Mouse (Mus musculus) fibroblast of lung, adult 2 months (primary cell): ENCODE results near the gene Fam71f1.
"Not testable (repeated sequence)": the region's sequence is repeated elsewhere in the genome, so short reads cannot be mapped to it uniquely, and the experiment has no call there.

ENCODE experiments used
- DNase-seq: peaks from one replicate; pipeline ENCODE4 v3.0.0-alpha.2; 2011; ENCODE audit warnings: low read depth

Fam71f1 gene

DNA sequence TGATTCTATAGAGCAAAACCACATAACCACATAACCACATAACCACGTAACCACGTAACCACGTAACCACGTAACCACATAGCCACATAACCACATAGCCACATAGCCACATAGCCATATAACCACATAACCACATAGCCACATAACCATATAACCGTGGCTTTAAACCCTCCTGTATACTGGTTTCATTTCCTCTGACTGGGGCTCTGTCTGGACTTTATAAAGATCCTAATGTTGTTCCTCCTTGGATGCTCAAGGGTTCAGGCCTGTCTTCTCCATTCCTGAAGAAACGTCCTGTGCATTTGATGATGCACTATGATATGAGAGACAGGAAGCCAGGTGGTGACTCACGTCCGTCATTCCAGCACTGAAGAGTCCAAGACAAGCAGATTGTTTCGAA lies 8.0 kb downstream of the Fam71f1 start:
- DNase-seq = no peak

DNA sequence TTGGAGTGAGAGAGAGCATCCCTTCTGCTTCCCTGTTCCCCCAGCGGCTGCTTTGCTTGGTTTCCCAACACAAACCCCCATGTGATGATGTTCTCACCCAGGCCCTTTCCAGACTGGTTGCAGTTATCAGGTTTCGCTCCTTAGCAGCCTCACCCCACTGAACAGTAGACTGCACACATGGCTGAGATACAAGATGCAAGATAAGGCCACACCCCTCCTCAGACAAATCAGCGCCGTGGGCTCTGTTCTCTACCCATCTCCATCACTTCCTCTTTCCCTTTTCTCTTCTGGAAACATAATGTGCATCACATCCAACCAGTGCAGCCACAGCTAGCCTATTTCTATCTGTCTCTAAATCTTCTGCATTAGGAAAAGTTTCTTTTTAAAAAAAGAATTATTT lies 10.6 kb downstream of the Fam71f1 start:
- DNase-seq = no peak

DNA sequence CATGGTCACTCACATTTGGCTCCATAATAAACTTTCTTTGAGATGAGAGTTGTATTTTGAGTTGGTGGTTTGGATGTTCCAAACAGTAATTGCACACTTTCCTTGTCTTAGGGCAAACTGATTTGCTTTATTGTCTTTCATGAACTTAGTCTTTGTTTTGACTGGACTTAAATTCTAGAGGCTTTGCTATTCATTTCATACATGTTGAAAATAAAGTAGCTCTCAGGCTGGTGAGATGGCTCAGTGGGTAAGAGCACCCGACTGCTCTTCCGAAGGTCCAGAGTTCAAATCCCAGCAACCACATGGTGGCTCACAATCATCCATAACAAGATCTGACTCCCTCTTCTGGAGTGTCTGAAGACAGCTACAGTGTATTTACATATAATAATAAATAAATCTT lies 27.6 kb downstream of the Fam71f1 start:
- not testable (repeated sequence) for DNase-seq

DNA sequence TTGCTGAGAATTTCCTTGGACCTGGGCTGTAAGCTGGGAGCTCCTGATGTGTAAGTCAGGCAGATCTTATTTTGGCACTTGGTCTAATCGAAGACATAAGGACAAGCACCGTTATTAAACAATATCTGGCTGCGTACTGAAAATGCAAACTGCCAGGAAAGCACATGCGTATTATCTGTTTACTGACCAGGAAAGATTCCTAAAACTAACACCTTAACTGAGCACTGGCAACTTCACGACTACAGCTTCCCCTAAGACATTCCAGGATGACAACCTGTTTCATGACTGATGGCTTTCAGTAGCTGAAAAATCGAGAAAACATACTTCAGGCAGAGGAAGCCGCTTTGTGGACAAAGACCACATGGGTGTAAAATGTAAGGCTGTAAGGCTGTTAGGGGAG lies 28.2 kb downstream of the Fam71f1 start:
- no peak for DNase-seq

DNA sequence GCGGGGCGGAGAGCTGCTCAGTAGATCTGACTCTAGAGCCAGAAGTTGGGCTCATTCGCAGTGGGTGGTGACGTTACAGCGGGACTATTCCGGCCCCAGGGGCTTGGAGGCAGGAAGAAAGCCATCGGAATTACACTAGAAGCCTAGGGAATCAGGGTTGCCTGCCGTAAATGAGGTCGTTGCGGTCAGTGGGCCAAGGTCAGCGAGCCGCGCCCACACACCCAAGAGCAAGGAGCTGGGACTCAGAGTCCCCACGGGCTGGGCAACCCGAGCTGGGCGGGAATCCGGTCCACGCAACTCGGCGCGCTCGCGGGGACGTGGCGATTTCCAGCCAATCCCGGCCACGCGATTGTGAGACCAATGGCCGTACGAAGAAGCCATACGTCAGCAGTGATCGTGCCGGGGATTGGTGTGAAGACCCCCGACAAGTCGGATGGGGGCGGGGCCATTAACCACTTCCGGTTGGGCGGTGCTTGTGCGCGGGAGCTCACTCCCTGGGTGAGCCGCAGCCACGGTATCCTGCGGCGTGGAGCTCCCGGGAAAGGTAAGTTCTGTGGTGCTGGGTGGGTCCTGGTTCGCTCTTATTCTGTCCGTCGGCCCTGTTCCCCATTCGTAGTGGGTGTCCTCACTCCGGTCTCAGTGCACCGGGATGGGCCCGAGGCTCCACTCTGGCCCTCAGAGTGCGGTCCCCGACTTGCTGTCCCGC lies 28.9 kb downstream of the Fam71f1 start, which contains the start of gene Calu:
Gene Calu (plus strand): TSS at position 405 of the 706 bp plus-strand sequence.
- peak; percentile 96 for DNase-seq

DNA sequence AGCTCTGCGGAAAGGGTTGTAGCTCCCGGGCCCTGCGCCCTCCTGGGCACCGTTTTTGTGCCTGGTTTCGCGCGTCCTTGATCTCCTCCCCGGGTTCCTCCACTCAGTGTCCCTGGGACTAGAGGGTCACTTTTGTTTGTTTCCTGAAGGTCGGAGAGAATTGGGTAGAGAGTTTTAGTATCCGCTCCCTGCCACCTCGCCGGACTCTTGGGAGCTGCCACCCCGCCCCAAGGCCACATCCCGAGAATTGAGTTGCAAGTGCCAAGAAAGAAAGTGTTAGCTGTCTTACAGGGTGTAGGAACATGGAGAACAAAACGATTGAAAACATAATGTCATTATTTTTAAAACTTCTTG lies 29.4 kb downstream of the Fam71f1 start:
- DNase-seq = no peak

DNA sequence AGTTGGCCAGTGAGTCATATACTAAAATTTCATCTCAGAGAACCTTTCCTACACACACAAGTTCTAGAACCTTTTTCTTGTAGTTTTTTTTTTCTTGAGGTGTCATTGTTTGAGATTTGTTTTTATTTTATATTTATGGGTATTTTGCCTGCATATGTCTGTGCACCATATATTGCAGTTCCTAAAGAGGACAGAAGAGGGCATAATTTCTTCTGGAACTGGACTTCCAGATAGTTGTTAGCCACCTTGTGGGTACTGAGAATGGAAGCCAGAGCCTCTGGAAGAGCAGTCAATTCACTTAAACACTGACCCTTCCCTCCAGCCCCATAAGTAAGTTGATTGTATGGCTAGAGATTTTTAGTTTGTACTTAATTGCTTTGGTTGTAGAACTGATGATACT lies 32.7 kb downstream of the Fam71f1 start:
- no peak for DNase-seq

DNA sequence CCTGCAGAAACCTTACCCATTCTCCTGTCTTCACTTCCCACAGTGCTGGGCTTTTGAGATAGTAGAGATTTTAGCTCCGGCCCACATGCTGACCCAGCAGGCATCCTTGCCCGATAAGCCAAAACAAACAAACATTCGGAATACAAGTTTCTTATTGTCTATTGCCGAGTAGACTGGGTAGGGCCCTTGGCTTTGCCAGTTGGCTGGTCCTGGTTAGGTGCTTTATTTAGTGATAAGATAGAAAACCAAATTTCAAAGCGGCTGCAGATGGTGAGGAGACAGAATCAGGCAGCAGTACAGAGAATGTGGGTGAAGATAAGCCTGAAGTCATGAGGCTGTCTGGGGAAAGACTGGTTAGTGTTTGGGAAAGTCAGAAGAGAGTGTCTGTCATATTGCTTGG lies 33.9 kb downstream of the Fam71f1 start:
- DNase-seq = no peak

DNA sequence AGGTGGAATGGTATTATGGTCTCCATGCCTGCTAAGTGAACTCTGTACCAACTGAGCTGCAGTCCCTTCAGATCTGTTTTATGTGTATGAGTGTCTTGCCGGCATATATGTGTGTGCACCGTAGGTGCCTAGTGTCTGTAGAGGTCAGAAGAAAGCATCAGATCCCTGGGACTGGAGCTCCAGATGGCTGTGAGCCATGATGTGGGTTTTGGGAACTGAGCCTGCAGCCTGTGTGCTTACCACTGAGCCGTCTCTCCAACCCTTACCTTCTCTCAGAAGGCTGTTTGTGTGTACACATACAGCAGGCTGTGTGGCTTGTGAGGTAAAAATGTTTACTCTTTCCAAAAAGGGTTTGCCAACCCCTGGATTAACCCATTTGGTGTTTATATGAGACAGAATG lies 40.4 kb downstream of the Fam71f1 start:
- DNase-seq = no peak

DNA sequence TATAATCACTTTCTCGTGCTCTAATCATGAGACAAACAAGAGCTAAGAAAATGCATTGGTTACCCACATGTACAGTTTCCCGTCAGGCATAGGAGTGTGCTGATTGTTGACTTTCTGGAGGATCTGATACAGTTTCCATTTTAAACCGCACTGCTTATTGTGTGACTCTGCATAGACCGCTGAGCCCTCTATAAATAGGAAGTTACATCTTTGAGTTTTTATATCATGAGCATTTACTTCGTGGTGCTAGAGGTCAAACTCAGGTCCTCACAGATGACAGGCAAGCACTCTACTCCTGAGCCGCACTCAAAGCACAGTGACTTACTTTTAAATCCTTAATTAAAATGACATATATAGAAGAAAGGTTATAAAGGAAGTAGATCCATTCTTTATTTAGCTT lies 41.3 kb downstream of the Fam71f1 start:
- no peak for DNase-seq

DNA sequence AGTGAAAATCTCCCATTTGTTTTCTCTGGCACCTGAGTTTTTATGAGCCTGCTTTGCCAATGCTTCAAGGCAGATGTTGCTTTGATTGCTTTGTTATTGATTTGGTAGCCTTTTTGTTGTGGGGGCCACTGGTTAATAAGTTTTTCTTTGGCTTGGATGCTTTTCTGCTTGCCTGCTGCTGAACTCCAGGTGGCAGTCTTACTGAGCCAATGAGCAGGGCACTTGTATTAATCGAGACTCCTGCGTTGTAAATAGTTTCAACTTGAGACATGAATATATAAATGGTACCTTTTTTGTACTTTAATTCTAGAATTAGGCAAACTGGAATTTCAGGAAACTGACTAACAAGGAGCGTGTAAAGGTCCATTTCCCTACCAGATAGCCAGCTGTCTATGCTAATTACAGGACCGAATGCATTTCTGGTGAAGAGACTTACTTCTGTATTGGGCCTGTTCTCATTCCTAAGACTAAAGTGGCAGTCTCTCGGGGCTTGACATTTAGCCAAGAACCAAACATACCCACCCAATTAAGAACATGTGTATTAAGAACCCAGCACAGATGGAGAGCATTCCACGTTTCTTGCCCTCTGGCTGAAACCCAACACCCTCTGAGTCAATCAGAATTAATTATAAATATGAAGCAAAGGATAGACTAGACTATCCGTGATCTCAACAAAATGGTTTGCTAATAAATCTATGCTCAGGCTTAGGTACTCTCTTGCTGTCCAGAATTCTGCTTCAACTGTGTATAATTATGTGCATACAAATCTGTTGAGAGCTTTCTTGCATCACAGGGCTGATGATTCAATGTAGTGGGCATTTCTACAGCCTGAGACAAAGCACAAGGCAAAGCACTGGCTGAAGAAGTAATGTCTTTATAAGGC lies 43.5 kb downstream of the Fam71f1 start:
- DNase-seq = peak; percentile 97

DNA sequence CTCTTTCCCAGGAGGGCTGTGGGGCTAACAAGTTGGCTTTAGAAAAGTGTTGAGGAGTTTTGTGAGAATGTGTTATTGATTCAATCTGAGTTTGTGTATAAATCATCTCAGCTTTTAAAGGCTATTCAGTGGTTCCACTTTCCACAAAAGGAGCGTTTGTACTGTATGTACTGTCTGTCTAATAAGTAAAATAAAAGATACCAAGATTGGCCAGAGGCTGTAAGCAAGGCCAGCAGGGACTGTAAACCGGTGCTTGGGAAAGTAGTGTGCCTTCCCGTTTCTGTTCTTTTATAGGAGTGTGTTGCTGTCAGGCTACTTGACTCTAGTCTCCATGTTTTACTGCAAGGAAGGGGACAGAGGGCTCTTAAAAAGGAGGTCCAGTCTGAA lies 44.2 kb downstream of the Fam71f1 start:
- no peak for DNase-seq

DNA sequence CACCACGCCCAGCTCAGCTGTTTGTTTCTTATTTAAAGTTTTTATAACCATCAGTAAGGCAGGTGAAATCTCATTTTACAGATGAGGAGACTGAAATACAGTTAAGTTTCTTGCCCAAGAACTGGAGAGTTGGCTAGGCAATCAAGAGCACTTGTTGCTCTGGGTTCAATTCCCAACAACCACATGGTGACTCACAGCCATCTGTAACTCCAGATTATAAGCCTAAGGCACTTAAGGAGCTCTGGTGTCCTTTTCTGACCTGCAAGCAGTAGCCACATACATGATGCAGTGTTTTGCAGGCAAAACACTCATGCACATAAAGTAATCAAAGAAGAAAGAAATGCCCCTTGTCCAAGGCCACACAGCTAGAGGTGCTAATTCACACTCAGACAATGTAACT lies 46.3 kb downstream of the Fam71f1 start:
- DNase-seq = no peak

DNA sequence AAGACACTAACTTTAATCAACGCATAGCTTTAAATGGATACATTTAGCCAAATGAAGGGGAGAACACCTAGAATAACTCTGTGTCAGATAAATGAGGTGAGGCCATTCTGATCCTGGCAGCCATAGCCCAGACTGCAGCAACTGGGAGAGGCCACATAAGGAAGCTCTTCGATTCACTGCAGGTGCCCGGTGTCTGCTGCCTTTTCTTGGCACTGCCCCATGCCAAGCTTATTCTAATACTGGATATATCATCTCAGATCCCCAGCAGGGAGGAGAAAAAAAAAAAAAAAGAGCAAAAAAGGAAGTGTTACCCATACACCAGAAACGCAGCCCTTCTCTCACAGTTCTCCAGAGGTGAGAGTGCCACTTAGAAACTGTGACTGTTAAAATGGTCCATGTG lies 58.4 kb downstream of the Fam71f1 start:
- no peak for DNase-seq

DNA sequence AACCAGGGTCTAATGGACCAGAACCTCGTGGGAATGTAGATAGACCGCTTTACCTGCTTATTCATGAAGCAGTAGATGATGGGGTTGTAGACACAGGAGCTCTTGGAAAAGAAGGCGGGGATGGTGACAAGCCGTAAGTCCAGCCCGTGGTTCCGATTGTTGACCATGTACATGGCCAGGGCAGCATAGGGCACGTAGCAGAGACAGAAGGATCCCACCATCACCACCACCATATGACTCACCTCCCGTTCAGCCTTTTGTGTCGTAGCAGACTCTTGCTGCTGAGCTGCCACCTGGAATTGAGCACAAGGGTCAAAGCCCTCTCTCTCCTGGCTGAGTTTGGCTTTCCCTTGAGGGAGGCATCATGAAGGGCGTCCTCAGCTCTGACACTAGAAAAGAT lies 59.7 kb downstream of the Fam71f1 start:
- DNase-seq = no peak

DNA sequence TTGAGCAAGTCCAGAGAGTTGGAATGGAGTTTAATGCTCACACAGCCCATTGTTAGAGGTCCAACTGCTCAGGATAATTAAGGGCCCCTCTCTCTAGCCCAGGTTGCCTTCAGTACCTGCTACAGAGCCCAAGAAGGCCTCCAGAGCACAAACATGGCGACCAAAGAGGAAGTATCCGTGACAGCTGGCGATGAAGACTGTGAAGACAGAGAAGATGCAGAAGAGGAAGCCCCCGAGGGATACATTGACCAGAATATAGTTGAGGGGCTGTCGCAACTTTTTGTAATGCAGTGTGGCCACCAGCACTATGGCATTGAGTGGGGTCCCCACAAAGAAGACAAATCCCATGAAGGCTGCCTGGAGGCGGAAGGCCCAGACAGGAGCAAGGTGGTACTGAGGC lies 61.0 kb downstream of the Fam71f1 start:
- DNase-seq = no peak

DNA sequence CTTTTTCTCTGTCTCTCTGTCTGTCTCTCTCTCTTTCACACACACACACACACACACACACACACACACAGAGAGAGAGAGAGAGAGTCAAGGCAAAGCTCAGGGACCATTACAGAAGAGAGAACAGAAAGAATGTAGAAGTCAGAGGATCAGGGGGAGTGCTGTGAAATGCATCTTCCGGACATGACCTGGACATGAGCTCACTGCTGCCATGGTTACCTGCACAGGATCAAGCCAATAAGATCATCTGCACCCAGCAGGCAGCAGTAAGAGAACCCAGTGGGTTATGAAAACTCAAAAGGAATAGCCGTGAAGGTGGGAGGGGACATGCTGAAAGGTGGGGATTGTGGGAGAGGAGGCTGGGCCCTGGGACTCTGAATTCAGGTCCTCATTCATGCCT lies 63.5 kb downstream of the Fam71f1 start:
- no peak for DNase-seq
